Mouse (Mus musculus): Measurements from ENCODE around the gene Hsf2bp. TPM values are rescaled to one million over a fixed set of nuclear protein-coding genes. Genes with fewer than 3 reads are reported as not detected.
"Not testable (repeated sequence)": the region's sequence is repeated elsewhere in the genome, so short reads cannot be mapped to it uniquely, and the experiment has no call there.

Gene Hsf2bp
- total and polyA plus RNA-seq, 2 experiments from 2014 or later = 0.16 to 1.3 TPM

DNA sequence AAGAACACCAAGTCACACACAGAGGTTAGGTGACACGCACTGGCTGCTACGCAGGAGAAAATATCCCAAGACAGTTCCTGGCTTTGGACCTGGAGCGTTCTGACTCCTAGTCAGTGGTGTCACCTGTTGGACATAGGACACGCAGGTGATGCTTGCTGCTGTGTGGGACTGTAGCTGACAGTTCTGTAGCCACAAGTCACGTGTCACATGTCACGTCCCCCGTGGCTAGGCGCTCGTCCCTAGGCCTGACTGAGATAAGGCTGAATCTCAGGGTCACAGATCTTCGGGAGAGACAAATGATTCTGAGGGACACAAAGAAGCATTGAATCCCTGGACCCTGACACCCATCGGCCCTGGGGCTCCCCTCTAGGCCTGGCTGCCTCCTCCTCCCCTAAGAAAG lies 32.2 kb upstream of the Hsf2bp start:
- WGBS = 89% methylated on average over 11 of the region's 11 CpGs

GRCm38 (mm10) chr17:32067541-32067940 lies 31.4 kb upstream of the Hsf2bp start:
- Histone ChIP-seq H3K4me1 (ENCODE audit: insufficient read depth, low read length) (no peaks in the 10 kb centered on the region), H3K4me2 (ENCODE audit: low read depth, low read length, poor library complexity, severe bottlenecking) (no peak overlapping the region), H3K27me3 (ENCODE audit: insufficient read depth, low read length) (no peaks in the 10 kb centered on the region), H3K9me3 (ENCODE audit: low read length) (no peaks in the 10 kb centered on the region), H3K9ac (replicated peaks; ENCODE audit: low read length, poor library complexity, severe bottlenecking) (no peak overlapping the region), H3K36me3 (ENCODE audit: insufficient read depth, low read length) (no peaks in the 10 kb centered on the region), H3K27ac (ENCODE audit: low read depth, low read length) (no peak overlapping the region), H3K4me3 (ENCODE audit: low read depth, low read length) (no peak overlapping the region)
- ATAC-seq (ENCODE audit: low FRiP score) (no peak), DNase-seq (ENCODE audit: low spot score) (no peak)
- WGBS = 70% methylated on average over 9 of the region's 9 CpGs
- no peak for TF ChIP-seq CTCF (IDR thresholded peaks at IDR 0.05)

More for the DNA sequence above, 32.2 kb upstream of the Hsf2bp start:
- H3K4me3 ChIP-seq (ENCODE audit: low read depth, low read length) = no peak overlapping the region
- H3K27ac ChIP-seq (ENCODE audit: low read depth, low read length) = no peak overlapping the region
- no peaks in the 10 kb centered on the region for H3K4me1 ChIP-seq (ENCODE audit: insufficient read depth, low read length)
- no peaks in the 10 kb centered on the region for H3K36me3 ChIP-seq (ENCODE audit: insufficient read depth, low read length)
- ATAC-seq (ENCODE audit: low FRiP score) = no peak
- H3K9ac ChIP-seq (replicated peaks; ENCODE audit: low read length, poor library complexity, severe bottlenecking) = no peak overlapping the region
- no peaks in the 10 kb centered on the region for H3K27me3 ChIP-seq (ENCODE audit: insufficient read depth, low read length)
- no peak for TF ChIP-seq CTCF (IDR thresholded peaks at IDR 0.05)
- H3K4me2 ChIP-seq (ENCODE audit: low read depth, low read length, poor library complexity, severe bottlenecking) = no peak overlapping the region
- no peaks in the 10 kb centered on the region for H3K9me3 ChIP-seq (ENCODE audit: low read length)
- DNase-seq (ENCODE audit: low spot score) = no peak

GRCm38 (mm10) chr17:32064762-32065161 lies 28.6 kb upstream of the Hsf2bp start:
- H3K27ac ChIP-seq (ENCODE audit: low read depth, low read length); H3K4me2 ChIP-seq (ENCODE audit: low read depth, low read length, poor library complexity, severe bottlenecking); H3K4me3 ChIP-seq (ENCODE audit: low read depth, low read length); H3K4me1 ChIP-seq (ENCODE audit: insufficient read depth, low read length); H3K27me3 ChIP-seq (ENCODE audit: insufficient read depth, low read length); ATAC-seq (ENCODE audit: low FRiP score); H3K9ac ChIP-seq (replicated peaks; ENCODE audit: low read length, poor library complexity, severe bottlenecking); H3K9me3 ChIP-seq (ENCODE audit: low read length): not testable (repeated sequence)
- peak; percentile 12 for DNase-seq (ENCODE audit: low spot score)
- 34% methylated on average over 8 of the region's 8 CpGs for WGBS
- peaks cover 17% of the 10 kb centered on the region for H3K36me3 ChIP-seq (ENCODE audit: insufficient read depth, low read length)

DNA sequence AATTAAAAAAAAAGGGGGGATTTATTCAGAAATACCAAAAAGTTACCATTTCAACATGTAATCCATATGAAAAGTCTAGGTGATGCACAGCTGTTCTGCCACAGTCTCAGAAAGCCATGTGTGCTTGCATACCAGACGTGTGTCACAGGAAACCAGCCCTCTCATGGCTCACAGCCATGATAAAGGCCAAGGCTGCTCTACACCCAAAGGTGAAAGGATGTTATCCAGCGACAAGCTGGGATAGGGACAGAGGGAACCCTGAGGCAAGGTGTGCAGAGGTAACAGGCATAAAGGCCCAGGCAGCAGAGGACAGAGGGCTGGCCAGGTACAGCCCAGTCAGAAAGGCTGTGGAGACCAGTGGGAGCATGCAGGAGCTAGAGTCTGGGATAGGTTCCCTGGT lies 27.5 kb upstream of the Hsf2bp start:
- no peak overlapping the region for H3K27ac ChIP-seq (ENCODE audit: low read depth, low read length)
- H3K36me3 ChIP-seq (ENCODE audit: insufficient read depth, low read length) = peaks cover 27% of the 10 kb centered on the region
- no peak overlapping the region for H3K4me2 ChIP-seq (ENCODE audit: low read depth, low read length, poor library complexity, severe bottlenecking)
- DNase-seq (ENCODE audit: low spot score) = no peak
- no peak overlapping the region for H3K4me3 ChIP-seq (ENCODE audit: low read depth, low read length)
- H3K9ac ChIP-seq (replicated peaks; ENCODE audit: low read length, poor library complexity, severe bottlenecking) = no peak overlapping the region
- no peak for TF ChIP-seq CTCF (IDR thresholded peaks at IDR 0.05)
- no peaks in the 10 kb centered on the region for H3K9me3 ChIP-seq (ENCODE audit: low read length)
- ATAC-seq (ENCODE audit: low FRiP score) = no peak
- no peaks in the 10 kb centered on the region for H3K27me3 ChIP-seq (ENCODE audit: insufficient read depth, low read length)
- no peaks in the 10 kb centered on the region for H3K4me1 ChIP-seq (ENCODE audit: insufficient read depth, low read length)
- WGBS = 80% methylated on average over 2 of the region's 2 CpGs

GRCm38 (mm10) chr17:32061219-32061618 lies 25.1 kb upstream of the Hsf2bp start:
- Histone ChIP-seq H3K36me3 (ENCODE audit: insufficient read depth, low read length) (peaks cover 51% of the 10 kb centered on the region), H3K27ac (ENCODE audit: low read depth, low read length) (no peak overlapping the region), H3K4me1 (ENCODE audit: insufficient read depth, low read length) (no peaks in the 10 kb centered on the region), H3K9ac (replicated peaks; ENCODE audit: low read length, poor library complexity, severe bottlenecking) (no peak overlapping the region), H3K4me3 (ENCODE audit: low read depth, low read length) (no peak overlapping the region), H3K27me3 (ENCODE audit: insufficient read depth, low read length) (no peaks in the 10 kb centered on the region), H3K4me2 (ENCODE audit: low read depth, low read length, poor library complexity, severe bottlenecking) (no peak overlapping the region), H3K9me3 (ENCODE audit: low read length) (no peaks in the 10 kb centered on the region)
- 95% methylated on average over 14 of the region's 14 CpGs for WGBS
- DNase-seq (ENCODE audit: low spot score) (no peak), ATAC-seq (ENCODE audit: low FRiP score) (no peak)
- no peak for TF ChIP-seq CTCF (IDR thresholded peaks at IDR 0.05)

GRCm38 (mm10) chr17:32059084-32059483 lies 22.9 kb upstream of the Hsf2bp start:
- no peak for TF ChIP-seq CTCF (IDR thresholded peaks at IDR 0.05)
- 79% methylated on average over 2 of the region's 2 CpGs for WGBS
- H3K36me3 ChIP-seq (ENCODE audit: insufficient read depth, low read length) = peaks cover 70% of the 10 kb centered on the region
- no peak overlapping the region for H3K4me3 ChIP-seq (ENCODE audit: low read depth, low read length)
- H3K27ac ChIP-seq (ENCODE audit: low read depth, low read length) = no peak overlapping the region
- H3K9ac ChIP-seq (replicated peaks; ENCODE audit: low read length, poor library complexity, severe bottlenecking) = no peak overlapping the region
- no peaks in the 10 kb centered on the region for H3K9me3 ChIP-seq (ENCODE audit: low read length)
- ATAC-seq (ENCODE audit: low FRiP score) (no peak), DNase-seq (ENCODE audit: low spot score) (no peak)
- H3K4me2 ChIP-seq (ENCODE audit: low read depth, low read length, poor library complexity, severe bottlenecking) = no peak overlapping the region
- H3K4me1 ChIP-seq (ENCODE audit: insufficient read depth, low read length) = no peaks in the 10 kb centered on the region
- no peaks in the 10 kb centered on the region for H3K27me3 ChIP-seq (ENCODE audit: insufficient read depth, low read length)
